Mouse (Mus musculus) cerebellum, postnatal 4 days (tissue): ENCODE results near the gene Atf7.

Source experiments
- DNase-seq, 2 experiments: peaks; one replicate each; pipeline ENCODE4 v3.0.0; 2022; ENCODE audit warnings: low spot score in 2 of 2, mixed read lengths in 1 of 2

The Atf7 gene

DNA sequence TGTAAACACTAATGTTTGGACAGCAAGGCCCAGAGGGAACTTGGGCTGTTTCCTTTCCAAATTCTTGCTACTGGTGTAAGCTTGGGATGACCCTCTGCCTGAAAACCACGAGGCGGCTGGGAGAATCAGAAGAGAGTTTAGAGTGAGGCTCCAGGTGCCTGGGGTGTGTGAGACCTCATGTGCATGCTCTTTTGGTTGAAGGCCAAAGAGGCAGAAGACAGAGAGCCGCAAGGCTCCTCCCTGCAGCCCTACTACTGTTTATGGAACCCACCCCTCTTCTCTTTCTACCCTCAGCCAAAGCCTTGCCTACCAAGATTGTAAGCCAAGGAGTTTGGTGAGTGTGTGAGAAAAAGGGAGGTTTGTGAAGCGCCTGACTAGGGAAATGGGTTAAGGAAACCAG is 109.5 kb downstream of the Atf7 start:
- no peak for DNase-seq

DNA sequence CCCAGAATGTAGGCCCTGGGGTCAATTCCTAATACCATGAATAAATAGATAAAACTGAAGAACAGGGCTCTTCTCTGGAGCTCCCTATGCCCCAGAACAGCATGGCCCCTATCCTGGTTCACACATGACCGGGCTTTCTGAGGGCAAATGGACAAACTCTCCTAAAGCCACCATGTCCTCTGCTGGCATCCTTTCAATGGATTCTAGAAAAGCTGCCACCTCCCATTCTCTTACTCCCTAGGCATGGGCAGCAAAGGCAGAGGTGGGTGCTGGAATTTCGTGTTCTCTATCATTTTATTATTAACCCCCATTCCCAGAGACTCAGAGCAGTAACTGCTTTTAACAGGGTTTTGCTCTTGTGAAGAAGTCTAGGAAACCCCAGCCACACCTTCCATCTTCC is 110.0 kb downstream of the Atf7 start:
- DNase-seq = no peak

DNA sequence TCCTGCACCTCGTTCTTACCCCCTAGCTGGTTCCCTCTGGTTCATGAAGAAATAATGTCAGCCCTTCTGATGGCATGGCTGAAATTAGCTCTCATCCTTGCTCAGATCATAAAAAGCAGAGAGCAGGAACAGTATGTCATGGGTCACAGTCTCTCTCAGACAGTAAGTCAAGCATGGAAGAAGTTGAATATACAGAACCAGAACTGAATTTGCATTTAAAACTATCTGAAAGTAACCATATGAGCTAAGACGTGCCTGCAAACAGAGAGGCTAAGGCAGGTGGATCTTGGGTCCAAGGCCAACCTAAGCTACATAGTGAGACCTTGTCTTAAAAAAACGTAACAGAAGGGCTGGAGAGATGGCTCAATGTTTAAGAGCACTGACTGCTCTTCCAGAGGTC is 112.3 kb downstream of the Atf7 start:
- no peak for DNase-seq

DNA sequence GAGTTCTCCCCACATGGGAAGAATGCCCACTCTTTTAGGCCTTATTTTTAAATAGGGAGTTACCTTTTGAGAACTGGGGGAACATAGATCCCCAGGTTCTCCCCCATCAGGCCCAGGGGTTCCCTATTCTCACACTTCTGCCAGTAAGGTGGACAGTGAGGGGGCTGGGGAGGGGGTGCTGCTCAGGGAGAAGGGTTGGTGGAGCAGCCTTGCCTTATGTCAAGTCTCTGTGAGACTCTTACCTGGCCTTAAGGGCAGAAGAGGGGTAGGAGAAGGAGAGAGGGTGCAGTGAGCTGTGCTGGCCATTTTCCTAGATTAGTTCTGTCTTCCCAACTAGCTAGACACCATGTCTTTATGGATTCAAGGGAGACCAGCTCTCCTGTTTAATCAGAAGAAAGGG is 112.8 kb downstream of the Atf7 start:
- no peak for DNase-seq

DNA sequence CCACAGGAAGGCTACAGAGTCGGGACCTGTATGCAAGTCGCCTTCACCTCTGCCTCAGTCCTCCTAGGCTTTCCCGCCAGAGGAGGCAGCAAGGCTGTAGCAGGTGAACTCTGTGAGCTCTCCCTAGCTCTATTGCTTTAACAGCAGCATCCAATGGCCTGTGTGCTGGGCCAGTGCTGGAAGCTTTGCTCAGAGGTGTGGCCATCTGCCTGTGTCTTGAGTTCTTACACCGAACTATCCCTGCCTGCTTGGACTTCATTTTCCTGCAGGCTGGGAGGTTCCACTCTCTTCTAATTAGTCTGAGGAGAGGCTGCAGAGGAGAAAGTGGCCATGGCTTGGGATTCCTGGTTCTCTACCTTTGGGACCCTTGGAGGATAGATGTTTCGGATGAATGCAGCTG is 113.3 kb downstream of the Atf7 start:
- DNase-seq = no peak

DNA sequence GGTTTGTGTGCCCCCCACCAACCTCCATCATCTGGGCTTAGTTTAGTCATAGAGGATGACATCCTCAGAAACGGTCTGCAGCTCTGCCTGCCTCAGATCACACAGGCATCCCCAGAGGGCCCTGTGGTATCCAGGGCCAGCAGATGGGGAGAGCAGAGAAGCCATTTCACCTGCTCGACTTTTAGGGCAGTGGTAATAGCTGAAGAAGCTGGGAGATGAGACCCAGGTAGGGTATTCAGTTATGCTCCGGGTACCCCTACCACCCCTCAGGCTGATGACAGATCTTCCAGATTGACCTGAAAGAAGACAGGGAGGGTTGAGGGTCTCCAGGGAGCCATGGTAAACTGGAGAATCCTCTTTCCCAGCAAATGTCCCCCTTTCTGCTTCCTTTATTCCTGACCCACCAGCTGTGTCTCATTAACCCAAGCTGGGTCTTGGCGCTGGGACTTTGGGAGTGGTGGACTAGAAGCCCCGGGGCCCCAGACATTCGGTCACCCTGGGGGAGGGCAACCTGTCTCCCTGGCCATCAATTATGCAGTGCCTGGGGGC is 113.9 kb downstream of the Atf7 start:
- DNase-seq = no peak

DNA sequence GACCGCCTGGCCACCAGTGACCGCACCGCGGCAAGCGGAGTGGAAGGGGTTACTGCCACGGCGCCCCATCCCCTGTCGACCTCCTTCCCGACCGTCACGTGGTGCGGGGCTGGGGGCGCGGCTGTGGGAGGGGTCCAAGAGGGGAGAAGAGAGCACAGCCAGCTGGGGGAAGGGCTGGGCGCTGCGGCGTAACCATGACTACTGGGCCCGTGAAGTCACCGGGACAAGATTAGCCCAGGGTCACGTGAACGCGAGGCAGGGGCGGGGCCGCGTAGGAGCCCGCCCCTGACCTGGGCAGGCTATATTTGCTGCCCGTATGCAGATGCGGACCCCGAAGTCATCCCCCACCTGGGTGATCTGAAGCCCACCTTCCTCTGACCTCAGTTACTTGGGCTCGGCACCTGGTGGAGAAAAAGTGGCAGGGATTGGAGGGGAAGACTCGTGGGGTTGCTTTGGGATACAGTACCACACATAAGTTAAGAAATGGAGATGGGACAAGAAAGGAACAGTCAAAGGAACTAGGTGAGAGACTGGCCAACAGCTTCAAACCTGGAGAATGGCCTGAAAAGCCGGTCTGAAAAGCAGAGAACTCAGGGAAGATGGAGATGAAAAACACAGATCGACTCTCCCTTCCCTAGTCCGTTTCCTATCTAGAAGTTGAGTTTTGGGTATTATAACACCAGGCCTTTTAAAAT is 114.5 kb downstream of the Atf7 start:
- peak; percentile 86 to 89 for DNase-seq

DNA sequence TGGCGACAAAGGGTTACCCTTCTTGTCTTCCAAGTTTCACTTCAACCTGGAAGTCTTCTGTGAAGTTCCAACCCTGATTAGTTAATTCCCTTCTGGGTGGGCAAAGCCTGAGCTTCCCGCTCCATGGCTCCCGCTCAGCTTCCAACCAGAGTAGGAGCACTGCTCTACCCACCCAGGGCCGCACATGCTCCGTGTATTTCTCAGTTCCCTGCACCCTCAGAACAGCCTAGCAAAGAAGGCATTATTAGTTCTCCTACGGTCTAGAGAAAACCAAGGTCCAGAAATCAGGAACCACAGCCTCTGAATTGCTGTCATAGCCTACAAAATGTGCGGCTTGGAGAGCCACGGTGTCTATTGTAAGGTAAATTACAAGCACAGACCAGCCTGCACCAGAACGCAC is 115.2 kb downstream of the Atf7 start:
- DNase-seq = no peak

DNA sequence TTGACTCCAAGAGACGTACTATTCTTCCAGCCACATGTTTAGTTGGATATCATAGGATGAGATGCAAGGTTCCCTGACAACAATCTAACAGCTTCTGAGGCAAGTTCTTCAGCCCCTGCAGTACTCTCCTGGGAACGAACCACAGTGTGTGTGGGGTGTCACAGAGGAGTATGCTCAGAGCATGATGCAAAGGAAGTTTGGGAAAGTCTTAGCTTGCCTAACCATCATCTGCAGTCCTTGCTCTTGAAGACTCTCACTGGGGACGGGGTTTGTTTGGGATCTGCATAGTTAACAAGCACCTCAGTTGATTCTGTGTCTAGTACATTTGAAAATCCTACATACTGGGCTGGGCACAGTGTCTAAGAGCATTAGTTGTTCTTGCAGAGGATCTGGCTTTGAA is 116.9 kb downstream of the Atf7 start:
- DNase-seq = no peak

DNA sequence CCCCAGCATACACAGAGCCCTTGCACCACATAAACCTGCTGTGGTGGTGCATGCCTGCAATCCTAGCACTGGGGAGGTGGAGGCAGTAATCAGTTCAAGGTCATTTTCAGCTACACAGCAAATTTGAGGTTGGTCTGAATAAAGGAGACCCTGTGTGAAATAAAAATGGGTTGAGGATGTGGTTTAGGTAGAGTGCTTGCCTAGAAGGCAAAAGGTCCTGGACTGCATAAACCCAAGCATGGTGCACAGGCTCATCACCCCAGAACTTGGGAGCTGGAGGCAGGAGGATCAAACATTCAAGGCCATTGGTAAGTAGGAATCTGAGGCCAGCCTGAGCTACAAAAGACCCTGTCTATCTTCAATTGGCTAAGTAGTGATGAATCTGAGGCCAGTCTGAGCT is 117.7 kb downstream of the Atf7 start:
- no peak for DNase-seq

DNA sequence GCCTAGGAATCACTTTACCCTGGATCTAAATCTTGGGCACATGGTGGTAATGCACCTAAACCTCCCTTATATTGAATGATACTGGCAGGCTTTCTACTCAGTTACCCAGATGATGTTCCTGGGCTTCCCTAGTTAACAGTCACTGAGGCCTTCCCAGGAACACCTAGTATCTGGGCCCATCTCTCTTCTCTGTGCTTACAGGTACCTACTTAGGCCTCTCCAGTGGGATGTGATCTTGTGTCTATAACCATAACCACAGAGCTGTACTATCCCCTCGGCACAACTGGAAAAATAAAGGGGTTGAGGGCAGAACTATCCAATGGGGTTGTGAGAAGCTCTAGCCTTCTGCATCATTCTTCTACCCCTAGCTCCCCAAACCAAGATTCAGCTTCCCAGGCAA is 118.4 kb downstream of the Atf7 start:
- DNase-seq = no peak

DNA sequence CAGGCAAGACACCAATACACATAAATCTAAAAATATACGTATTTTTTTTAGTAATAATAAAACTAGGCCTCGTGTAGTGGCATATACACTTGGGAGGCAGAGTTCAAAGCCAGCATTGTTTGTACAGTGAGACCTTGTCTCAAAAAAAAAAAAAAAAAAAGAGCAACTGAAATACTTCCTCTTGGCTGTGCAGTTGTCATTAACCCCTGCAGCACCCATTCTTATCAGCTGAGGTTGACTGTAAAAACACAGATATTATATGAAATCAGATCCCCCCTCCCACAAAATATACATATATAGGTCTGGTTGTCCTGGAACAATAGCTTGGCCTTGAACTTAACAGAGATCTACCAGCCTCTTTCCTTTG is 118.8 kb downstream of the Atf7 start:
- no peak for DNase-seq

DNA sequence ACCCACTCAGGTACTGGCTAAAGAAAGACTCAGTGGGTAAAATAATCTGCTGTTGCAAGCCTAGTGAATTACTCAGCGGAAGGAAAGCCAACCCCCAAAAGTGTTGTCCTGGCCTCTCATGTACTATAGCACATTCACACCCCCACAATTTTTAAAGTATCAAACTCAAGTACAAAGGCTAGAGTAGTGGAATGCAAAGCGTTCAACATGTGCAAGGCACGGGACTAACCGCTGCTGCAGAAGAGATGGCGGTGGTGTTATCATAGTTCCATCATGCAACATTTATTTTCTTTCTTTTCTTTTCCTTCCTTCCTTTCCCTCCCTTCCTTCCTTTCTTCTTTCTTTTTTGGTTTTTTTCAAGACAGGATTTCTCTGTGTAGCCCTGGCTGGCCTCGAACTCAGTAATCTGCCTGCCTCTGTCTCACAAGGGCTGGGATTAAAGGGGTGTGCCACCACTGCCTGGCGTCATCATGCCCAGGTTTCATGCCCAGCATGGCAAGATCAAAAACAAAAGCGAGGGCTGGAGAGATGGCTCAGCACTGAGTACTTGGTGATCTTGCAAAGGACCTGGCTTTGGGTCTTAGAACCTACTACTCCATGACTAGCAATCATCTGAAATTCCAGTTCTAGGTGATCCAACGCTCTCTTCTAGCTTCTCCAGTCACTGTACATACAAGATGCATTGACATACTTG is 119.3 kb downstream of the Atf7 start:
- DNase-seq = no peak

DNA sequence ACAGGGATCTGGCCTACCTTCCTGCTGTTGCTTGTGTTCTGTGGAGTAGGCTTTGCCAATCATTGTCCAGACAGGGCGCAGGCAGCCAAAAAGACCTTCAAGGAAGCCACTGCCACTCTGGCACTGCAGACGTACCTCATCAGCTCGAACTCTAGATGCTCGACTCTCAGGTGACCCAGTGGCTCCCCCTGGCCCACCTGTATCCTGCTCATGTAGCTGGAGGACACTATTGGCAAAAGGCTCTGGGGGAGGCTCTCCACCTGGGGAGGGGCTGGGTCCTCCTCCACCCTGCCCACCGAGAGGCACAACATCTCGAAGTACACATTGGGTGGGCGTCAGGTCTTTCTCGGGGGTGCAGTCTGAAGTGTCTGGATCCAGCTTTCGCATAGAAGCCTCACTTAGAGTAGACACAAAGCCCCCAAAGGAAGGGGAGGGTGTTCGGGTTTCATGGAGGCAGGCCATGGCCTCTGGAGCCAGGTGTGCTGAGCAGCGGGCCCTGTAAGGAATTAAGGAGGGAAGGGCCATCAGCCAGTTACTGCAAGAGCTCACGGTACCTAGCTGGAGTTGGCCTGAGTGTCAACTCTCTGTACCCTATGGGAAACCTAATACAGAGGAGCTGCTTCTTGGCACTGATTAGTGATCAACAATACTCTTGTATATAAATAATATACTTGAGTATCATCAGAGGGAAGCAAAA is 120.0 kb downstream of the Atf7 start:
- no peak for DNase-seq

DNA sequence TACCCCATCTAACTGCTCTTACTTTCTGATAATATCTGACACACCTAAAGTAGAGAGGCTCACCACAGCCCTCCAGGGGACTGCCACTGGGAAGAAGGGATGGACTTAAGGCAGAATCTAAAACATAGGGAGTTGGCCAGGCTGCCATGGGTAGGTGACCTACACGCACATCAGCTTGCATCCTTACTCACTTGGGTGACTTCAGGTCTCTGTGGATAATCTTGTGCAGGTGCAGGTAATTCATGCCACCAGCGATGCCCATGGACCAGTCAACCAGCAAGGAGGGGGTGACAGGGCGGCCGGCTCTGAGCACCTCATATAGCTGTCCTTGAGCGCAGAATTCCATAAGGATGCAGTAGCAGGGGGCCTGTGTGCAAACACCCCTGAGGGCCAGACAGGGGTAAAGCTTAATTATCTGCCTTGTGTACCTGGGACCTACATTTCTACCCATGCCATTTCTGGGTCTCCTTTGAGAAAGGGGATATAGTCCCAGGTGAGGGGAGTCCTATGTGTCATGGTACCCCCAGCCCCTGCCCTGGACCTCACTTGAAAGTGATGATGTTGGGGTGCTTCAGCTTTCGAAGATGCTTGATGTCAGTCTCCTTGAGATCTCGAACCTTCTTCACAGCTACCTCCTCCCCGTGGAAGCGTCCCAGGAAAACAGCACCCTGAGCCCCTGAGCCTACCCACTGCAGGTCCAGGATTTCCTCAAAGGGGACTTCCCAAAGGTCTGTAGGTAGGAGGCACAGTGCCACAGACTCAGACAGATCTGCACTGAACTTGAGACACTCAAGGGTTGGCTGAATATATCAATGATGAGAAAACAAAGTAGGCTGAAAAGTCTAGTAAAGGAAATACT is 121.1 kb downstream of the Atf7 start:
- DNase-seq = no peak

DNA sequence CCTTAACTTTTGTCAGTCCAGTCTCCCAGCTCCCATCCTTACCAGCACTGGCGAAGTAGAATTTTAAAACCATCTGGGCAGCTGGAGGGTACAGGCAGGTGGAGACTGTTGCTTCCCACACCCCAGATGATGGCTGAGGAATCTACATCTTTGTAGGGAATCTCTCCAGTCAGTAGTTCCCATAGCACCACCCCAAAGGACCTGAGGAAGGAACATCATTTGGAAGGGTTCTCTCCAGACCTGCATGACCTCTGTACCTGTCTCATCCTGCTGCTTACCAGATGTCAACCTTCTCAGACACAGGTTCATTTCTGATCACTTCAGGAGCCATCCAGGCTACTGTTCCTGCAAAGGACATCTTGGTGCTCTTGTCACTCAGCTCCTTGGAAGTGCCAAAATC is 121.8 kb downstream of the Atf7 start, which contains the start of gene Gm10337:
Gene Gm10337, plus strand, starts transcription at position 276 of the 400 bp plus-strand sequence.
- DNase-seq = no peak

DNA sequence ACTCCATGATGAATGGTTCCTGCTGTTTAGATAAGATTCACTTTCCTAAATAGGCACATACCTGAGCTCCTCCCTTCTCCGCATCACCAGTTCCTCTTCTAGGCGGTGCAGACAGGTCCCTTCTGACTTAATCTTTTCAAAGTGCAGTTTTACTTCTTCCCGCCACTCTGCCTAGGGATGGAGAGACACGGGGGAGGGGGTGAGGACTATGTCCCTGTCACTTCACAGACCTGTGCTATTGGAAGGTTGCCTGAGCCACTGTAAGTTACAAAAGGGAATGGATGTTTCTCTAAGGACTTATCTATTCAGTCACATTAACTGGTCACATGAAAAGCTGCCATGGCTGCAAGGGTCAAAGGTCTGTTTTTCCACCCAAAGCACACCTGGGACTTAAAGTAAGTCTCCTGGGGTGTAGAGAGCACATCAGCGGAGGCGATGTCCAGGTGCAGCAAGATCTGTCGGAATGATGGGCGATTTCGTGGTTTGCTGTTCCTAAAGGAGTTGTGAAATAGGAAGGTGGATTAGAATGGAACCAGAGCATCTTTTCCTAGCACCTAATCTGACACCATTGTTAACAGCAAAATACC is 122.9 kb downstream of the Atf7 start:
- DNase-seq = no peak

DNA sequence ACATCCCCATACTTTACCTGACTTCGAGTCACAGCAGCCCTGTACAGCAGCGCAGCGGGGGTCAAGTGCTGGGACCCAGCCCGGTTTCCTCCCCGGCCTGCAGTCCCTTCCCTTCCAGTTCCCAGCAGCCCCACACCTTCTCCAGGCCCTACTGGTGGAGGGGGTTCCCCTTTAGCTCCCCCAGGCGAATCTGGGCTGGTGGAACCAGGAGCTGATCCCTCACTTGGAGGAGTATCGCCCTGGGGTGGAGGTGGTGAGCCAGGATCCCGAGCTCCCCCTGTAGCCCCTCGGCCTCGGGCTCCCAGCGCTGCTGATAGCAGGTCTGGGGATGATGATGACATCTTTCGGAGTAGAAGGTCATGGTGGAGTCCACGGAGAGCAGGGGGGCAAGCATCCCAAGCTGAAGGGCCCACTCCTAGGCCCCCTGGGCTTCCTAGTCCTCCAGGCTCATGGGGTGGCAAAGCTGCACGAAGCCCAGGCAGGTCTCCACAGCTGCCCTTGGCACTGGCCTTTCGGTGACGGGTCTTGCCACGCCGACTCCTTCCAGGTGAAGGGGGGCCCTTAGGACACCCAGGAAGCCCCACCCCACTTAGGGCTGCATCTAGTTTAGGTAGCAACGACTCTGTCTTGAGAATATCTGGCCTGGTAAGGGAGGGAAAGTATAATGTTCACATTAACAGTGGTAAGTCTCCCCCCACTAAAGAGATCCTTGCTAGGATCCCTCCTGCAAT is 124.0 kb downstream of the Atf7 start:
- no peak for DNase-seq

DNA sequence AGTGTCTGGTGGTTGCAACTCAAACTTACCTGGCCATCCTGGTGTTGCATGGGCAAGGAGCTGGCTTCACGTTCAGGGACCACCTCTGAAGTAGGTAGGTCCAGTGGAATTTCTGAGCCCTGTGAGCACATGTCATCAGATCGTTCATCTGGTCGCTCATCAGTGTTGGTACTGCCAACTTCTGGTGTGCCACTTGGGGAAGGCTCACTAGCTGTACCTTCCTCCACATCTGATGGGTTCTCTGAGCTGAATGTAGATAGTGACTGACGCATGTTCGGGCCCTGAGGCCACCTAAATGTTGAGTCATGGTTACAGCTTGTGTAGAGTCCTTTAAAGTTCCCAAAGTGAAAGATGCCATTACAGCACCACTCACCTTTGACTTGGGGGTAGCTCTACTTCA is 124.8 kb downstream of the Atf7 start:
- DNase-seq = no peak

DNA sequence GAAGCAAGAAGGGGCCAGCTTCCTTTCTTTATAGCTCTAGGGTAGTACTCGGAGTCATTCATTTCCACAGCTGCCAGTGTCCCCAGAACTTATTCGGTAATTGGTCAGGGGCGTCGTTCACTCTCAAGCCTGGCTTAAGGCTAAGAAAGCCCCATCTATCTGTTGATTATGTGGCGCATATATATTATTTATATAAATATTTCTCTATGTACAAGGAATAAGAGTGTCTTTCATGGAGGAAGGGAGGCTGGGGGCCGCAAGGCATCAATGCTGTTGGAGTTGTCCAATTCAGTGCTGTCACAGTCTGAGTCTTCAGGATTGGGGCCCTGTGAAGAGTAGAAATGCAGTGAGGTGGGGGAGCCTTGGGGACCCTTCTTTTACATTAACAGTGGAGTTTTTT is 125.4 kb downstream of the Atf7 start:
- no peak for DNase-seq

DNA sequence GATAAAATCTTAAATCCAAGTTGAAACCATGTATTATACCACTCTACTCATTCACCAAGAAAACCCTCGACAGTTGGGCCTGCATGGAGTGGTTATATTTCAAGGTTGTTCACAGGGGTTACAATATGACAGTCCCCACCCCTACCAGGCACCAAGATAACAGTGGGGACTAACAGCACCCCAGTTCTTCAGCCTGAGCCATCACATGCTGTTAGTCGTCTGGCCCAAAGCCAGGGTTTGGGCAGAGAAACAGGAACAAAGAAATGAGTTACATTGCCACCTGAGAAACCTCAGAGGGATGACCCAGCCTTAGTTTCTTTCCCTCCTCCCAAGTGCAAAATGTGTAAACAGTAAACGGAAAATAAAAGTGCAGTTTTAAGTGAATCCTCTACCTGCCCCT is 125.9 kb downstream of the Atf7 start:
- no peak for DNase-seq
